Mouse (Mus musculus) hindbrain, embryonic 10.5 days (tissue): Measurements from ENCODE around the gene Ddx55. TPM values are rescaled to one million over a fixed set of nuclear protein-coding genes. Genes with fewer than 3 reads are reported as not detected.
"Not testable (repeated sequence)": the region's sequence is repeated elsewhere in the genome, so short reads cannot be mapped to it uniquely, and the experiment has no call there.

Experiments
- DNase-seq: peaks from one replicate; pipeline ENCODE4 v3.0.0-alpha.2; 2017; ENCODE audit warnings: low spot score
- H3K27ac ChIP-seq: fragments of 300-500 bp; sonication (generic); 2 replicates; pipeline ENCODE4 v1.5.1; 2016; ENCODE audit warnings: mild to moderate bottlenecking, moderate library complexity
- H3K27me3 ChIP-seq: fragments of 300-500 bp; sonication (generic); 2 replicates; pipeline ENCODE4 v1.6.1; 2016; ENCODE audit warnings: mild to moderate bottlenecking; ENCODE audit not compliant: poor library complexity, insufficient read depth, severe bottlenecking
- H3K36me3 ChIP-seq: fragments of 300-500 bp; sonication (generic); 2 replicates; pipeline ENCODE4 v1.6.1; 2016; ENCODE audit warnings: mild to moderate bottlenecking, moderate library complexity
- H3K4me1 ChIP-seq: fragments of 300-500 bp; sonication (generic); replicated peaks from 2 replicates; pipeline ENCODE4 v1.6.1; 2016; ENCODE audit warnings: mild to moderate bottlenecking
- H3K4me3 ChIP-seq: fragments of 300-500 bp; sonication (generic); 2 replicates; pipeline ENCODE4 v1.5.1; 2016; ENCODE audit warnings: mild to moderate bottlenecking, moderate library complexity
- H3K9me3 ChIP-seq: fragments of 300-500 bp; sonication (generic); 2 replicates; pipeline ENCODE4 v1.6.1; 2016; ENCODE audit warnings: mild to moderate bottlenecking, moderate library complexity
- WGBS: fragments of 180-500 bp; shearing (Covaris S2); methylation state at CpG from one replicate; pipeline ENCODE4 v1.1.7; 2016; 5-methylcytosine and 5-hydroxymethylcytosine counted together
- polyA plus RNA-seq: library from polyadenylated mRNA; unstranded; fragments of >200 nt; fragmentation: Nextera tagmentation; extraction: Ambion mirVana; gene quantifications from 2 replicates; pipeline ENCODE4 v1.2.1, GENCODE M21; 2016

Ddx55 gene
- polyA plus RNA-seq, 1 experiment from 2014 or later = 19.2 TPM

DNA sequence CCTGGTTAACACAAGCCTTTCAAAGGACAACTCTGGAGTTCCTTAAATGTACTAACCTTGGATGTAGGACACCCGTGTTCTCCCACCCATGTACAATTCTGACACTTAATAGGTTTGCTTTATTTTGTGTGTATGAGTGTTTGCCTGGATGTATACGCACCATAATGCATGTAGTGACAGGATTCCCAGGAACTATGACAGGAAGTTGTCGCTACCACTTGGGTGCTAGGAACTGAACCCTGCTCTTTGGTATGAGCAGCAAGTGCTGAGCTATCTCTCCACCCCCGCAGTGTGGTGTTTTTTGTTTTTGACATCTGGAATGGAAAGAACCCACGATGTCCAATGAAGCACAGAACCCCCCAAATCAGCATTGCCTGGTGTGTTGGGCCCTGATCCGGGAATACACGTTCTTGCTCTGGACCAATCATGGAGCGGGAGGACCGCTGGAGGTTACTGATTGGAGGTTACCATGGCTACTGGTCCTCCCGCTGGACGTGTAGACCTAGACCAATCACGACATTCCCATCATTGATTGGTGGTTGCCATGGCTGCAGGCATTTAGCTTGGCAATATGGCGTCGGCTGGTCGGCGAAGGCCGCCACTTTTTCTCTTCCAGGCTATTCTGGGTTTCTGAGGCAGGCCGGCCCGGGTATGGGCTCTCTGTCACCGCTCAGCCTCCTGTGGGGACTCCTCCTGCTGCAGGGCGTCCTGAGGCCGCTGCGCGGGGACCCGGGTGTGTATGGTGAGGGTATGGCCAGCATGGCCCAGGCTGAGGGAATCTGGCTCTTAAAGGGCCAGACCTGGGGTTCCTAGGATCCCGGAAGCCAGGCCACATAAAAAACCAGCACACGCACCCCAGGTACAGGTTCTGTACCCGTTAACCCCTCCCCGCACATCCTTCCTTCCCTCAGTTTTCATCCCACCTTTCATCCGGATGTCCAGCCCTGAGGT is 45.8 kb downstream of the Ddx55 start:
- WGBS = 6% methylated on average over 30 of the region's 30 CpGs

GRCm38 (mm10) chr5:124599726-124600125 is 47.1 kb downstream of the Ddx55 start:
- Histone ChIP-seq H3K4me3 (peak overlapping the region; percentile 98), H3K4me1 (peaks cover 18% of the 10 kb centered on the region), H3K36me3 (peaks cover 65% of the 10 kb centered on the region)
- H3K27ac ChIP-seq, DNase-seq, H3K27me3 ChIP-seq, H3K9me3 ChIP-seq: not testable (repeated sequence)
- 67% methylated on average over 8 of the region's 8 CpGs for WGBS

More for the DNA sequence above, 45.8 kb downstream of the Ddx55 start:
- DNase-seq = peak; percentile 95
- Histone ChIP-seq H3K27ac (peak overlapping the region; percentile 90), H3K4me1 (peaks cover 18% of the 10 kb centered on the region), H3K27me3 (no peaks in the 10 kb centered on the region), H3K36me3 (peaks cover 65% of the 10 kb centered on the region), H3K4me3 (peak overlapping the region; percentile 98), H3K9me3 (no peaks in the 10 kb centered on the region)

GRCm38 (mm10) chr5:124602349-124602748 is 49.7 kb downstream of the Ddx55 start:
- peak; percentile 58 for DNase-seq
- no peak overlapping the region for H3K4me3 ChIP-seq
- no peak overlapping the region for H3K27ac ChIP-seq
- peaks cover 66% of the 10 kb centered on the region for H3K36me3 ChIP-seq
- no peaks in the 10 kb centered on the region for H3K27me3 ChIP-seq
- 71% methylated on average over 5 of the region's 5 CpGs for WGBS
- peaks cover 18% of the 10 kb centered on the region for H3K4me1 ChIP-seq
- no peaks in the 10 kb centered on the region for H3K9me3 ChIP-seq

- Histone ChIP-seq H3K27ac (no peak overlapping the region), H3K4me1 (peaks cover 9% of the 10 kb centered on the region), H3K4me3 (no peak overlapping the region), H3K36me3 (peaks cover 81% of the 10 kb centered on the region), H3K9me3 (no peaks in the 10 kb centered on the region), H3K27me3 (no peaks in the 10 kb centered on the region)
- DNase-seq = no peak
- whole genome bisulfite sequencing = 92% methylated on average over 4 of the region's 4 CpGs
Measured at GRCm38 (mm10) chr5:124604296-124604695, 51.6 kb downstream of the Ddx55 start.

DNA sequence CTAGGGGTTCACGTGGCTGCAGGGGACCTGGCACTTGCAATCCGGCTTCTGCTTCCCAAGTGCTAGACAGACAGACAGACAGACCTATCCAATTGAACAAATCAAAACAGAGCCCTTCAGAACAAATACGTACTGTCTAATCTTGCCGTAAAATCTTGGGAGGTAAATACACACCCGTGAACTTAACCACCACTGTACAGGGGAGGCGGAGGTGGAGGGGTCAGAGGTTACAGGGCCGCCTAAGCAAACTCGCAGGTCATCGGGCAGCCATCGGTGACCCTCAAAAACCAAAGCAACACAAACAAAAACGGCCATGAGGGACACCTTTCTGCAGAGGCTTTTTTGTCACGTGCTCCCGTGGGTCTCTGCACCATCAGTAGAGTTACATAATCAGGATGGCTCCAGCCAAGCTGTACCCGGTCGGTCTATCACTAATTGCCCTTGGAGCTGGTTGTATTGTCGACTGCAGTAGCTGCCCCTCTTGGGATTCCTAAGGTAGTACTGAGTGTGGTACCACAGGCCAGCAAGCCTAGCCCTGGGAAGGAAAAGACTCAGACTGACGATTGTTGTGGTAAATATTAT is 52.5 kb downstream of the Ddx55 start:
- Histone ChIP-seq H3K4me3 (no peak overlapping the region), H3K9me3 (no peaks in the 10 kb centered on the region), H3K36me3 (peaks cover 83% of the 10 kb centered on the region), H3K4me1 (peaks cover under 1% of the 10 kb centered on the region; the same call in 1 of the 2 replicates), H3K27me3 (no peaks in the 10 kb centered on the region), H3K27ac (no peak overlapping the region)
- WGBS = 90% methylated on average over 17 of the region's 17 CpGs
- DNase-seq = no peak

- no peak overlapping the region for H3K4me3 ChIP-seq
- H3K27me3 ChIP-seq = no peaks in the 10 kb centered on the region
- H3K36me3 ChIP-seq = peaks cover 84% of the 10 kb centered on the region
- no peaks in the 10 kb centered on the region for H3K4me1 ChIP-seq
- no peak for DNase-seq
- H3K27ac ChIP-seq = no peak overlapping the region
- 78% methylated on average over 10 of the region's 10 CpGs for WGBS
- H3K9me3 ChIP-seq = no peaks in the 10 kb centered on the region
Measured at GRCm38 (mm10) chr5:124610965-124611364, 58.3 kb downstream of the Ddx55 start.

DNA sequence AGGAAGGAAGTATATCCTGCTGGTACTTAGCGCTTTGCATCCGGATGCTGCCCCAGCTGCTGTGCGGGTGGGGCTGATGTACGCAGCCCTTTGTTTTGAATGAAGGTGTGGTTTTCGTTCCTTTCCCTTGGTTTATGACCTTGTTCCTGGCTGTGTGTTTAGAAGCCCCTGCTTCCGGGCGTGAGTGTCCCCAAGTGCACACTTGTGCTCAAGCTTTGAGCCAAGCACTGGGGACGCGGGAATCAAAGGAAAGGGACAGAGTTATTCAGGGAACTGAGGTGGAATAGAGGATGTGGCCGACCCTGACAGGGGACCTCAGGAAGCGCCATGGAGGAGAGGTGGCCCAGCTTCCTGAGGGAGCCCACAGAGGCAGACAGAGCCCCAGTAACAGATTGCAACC is 62.0 kb downstream of the Ddx55 start:
- Histone ChIP-seq H3K27ac (no peak overlapping the region), H3K9me3 (no peaks in the 10 kb centered on the region), H3K4me3 (no peak overlapping the region), H3K4me1 (no peaks in the 10 kb centered on the region), H3K27me3 (no peaks in the 10 kb centered on the region), H3K36me3 (peaks cover 82% of the 10 kb centered on the region)
- DNase-seq = no peak
- 89% methylated on average over 11 of the region's 11 CpGs for WGBS

DNA sequence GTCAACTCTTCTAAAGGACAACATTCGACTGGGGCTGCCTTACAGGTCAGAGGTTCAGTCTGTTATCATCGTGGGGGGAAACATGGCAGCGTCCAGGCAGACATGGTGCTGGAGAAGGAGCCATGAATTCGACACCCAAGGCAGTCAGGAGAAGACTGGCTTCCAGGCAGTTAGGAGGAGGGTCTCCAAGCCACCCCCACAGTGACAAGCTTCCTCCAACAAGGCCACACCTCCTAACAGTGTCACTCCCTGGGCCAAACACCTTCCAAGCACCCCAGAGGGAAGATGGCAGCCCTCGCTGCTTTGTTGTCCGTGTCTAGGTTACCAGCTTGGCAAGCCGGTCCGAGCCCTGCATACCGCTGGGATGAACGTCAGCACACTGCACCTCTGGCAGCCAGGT is 66.0 kb downstream of the Ddx55 start:
- 82% methylated on average over 10 of the region's 10 CpGs for WGBS
- DNase-seq = no peak
- Histone ChIP-seq H3K4me3 (no peak overlapping the region), H3K36me3 (peaks cover 62% of the 10 kb centered on the region), H3K4me1 (no peaks in the 10 kb centered on the region), H3K9me3 (no peaks in the 10 kb centered on the region), H3K27me3 (no peaks in the 10 kb centered on the region), H3K27ac (no peak overlapping the region)

Other genes starting within 250 kb of the Ddx55 start
- 17.3 and 19.3 TPM in 2 replicates for gene Mphosph9, start 224.9 kb upstream of the Ddx55 start, polyA plus RNA-seq
- 26.9 and 27.7 TPM in 2 replicates for gene 2810006K23Rik, start 224.8 kb upstream of the Ddx55 start, polyA plus RNA-seq
- gene Cdk2ap1, start 189.8 kb upstream of the Ddx55 start, polyA plus RNA-seq = 71.2 and 95.2 TPM in 2 replicates
- gene Sbno1, start 126.9 kb upstream of the Ddx55 start, polyA plus RNA-seq = 84.6 and 86.6 TPM in 2 replicates
- gene Kmt5a, start 112.9 kb upstream of the Ddx55 start, polyA plus RNA-seq = 34.3 and 43.7 TPM in 2 replicates
- gene Rilpl2, start 74.5 kb upstream of the Ddx55 start, polyA plus RNA-seq = 21.5 and 23.1 TPM in 2 replicates
- 29.7 and 35.4 TPM in 2 replicates for gene Snrnp35, start 69.7 kb upstream of the Ddx55 start, polyA plus RNA-seq
- 19.6 and 22.8 TPM in 2 replicates for gene Rilpl1, start 21.5 kb upstream of the Ddx55 start, polyA plus RNA-seq
- gene Tmed2, start 12.2 kb upstream of the Ddx55 start, polyA plus RNA-seq = 396 and 457 TPM in 2 replicates
- 81.6 and 84.9 TPM in 2 replicates for gene Eif2b1, start 26.3 kb downstream of the Ddx55 start, polyA plus RNA-seq
- 81.4 and 98.7 TPM in 2 replicates for gene Gtf2h3, start 26.3 kb downstream of the Ddx55 start, polyA plus RNA-seq
- 46.7 and 50.6 TPM in 2 replicates for gene Atp6v0a2, start 75.7 kb downstream of the Ddx55 start, polyA plus RNA-seq
- 0.24 and 0.31 TPM in 2 replicates for gene Dnah10, start 172.2 kb downstream of the Ddx55 start, polyA plus RNA-seq